Mouse (Mus musculus): ENCODE data around the gene Hps6.

Gene Hps6

DNA sequence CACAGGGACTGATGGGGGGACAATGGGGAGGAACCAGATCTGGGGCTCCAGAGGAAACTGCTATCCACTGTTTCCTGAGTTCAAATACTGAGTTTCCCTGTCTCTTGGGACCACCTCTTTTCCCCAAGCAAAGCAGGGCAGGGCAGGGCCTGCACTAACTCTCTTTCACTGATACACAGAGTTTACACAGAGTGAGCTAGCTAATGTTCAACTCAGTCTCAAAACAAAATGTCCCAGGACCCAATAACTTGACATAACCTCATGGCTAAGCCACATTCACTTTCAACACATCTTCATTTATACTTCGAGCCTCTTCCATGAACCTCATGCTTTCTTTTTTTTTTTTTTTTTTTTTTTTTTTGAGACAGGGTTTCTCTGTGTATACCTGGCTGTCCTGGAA is 26.3 kb downstream of the Hps6 start:
- no peak for DNase-seq (ENCODE audit: low read depth, low spot score)

DNA sequence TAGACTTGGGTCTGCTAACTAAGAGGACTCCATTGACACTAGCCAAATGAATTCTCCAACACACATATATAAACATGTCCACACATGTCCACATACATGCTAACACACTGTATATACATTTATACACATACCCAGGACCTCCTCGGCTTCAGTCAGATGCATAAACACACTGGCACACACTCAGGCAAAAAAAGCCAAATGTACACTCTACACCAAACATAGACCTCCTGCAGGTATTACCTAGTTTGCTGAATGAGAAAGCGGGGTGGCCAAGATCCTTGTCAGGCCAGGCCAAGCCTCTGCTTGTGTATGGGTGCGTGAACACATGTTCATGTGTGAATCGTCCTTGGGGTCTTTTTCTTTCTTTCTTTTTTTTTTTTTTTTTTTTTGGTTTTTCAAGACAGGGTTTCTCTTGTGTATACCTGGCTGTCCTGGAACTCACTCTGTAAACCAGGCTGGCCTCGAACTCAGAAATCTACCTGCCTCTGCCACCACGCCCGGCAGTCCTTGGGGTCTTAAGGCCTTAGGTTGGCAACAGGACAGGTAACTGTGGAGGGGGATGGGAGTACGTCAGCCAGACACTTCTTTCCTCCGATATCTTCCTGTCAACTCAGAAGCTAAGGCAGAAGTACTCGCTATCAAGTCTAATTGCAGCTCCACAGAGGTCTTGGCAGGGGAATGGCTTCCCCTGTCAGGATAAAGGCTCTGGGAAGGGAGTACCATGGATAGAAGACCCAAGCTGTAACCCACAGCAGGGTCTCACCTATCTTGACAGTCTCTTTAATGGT is 27.1 kb downstream of the Hps6 start:
- DNase-seq (ENCODE audit: low read depth, low spot score) = no peak

DNA sequence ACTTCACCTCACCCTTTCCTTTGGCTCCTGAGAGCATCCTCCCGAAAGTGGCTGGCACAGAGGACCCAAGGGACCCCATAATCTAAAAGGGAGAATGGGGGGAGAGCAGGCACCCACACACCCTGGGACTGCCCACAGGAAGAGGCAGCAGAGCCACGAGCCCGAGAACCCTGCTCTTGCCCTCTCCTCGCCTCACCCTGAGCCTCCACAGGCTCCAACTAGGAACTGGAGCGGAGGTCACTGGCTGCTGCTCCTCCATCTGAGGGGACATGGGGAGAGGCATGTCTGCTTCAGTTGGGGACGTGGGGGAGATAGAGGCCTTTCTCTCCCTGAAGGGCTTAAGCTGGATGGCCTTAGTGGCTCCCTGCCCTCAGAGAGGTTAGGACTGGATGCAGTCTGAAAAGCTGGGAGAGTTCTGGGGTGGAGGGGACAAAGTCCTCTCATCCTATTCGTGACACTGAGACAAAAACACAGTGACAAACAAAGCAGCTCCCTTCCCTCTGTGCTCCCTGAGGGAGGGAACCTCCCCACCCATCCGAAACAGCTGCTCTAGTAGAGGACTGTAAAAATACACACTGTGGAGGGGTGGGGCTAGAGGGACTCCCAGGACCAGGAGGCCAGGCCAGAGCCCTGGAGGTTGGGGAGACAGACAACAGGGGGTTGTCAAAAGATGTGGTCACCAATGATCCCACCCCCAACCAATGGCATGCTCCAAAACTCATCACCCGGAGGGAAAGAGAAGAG is 28.6 kb downstream of the Hps6 start:
- DNase-seq (ENCODE audit: low read depth, low spot score) = no peak

DNA sequence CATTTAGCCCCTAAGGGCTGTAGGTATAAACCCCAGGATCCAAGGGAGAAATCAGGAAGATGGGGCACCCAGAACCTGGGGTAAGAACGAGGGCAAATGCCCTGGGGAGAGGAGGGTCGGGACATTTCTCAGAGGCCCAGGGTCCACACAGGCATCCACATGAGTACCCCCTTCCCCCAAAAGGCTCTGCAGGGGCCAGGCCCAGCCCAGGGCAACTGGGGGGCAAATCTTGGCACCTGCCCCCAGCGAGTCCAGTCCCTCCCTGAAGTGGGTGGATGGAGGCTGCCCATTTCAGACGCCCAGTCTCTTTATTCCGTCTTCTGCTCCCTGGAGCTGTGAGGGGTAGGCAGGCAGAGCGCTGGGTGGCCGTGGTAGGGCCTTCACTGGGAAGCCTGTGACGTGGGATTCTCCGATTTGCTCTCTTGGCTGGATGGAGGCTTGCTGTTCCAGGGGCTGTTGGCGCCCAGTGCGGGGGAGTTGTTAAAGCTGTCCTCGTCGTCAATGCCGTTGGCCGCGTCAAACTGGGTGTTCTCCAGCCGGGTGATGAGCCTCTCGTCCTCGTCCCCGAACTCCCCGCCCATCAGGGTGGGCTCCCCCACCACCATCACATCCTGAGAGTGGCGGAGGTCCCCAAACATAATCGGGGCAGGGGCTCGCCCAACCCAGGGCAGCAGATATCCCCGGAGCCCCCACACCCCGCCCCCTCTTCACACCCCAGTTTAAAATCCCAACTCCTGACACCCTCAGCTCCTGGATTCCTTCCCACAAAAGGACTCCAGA is 29.6 kb downstream of the Hps6 start:
- DNase-seq (ENCODE audit: low read depth, low spot score) = no peak

DNA sequence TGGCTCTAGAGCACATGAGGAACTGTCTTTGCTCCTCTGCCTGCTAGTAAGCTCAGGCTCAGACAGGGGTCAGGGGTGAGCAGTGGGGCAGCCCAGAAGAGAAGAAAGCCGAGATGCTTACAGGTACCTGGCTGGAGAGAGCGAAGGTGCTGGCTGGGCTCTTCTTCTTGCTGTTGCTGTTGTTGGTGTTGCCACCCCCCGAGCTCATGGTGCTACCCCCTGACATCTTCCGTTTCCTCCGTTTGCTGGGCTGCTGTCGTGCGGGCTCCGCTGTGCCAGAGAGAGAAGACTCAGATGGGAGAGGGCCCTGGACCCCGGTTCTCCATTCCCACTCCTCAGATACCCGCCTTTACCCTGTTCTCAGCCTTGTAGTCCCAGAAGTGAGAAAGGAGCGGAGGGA is 30.6 kb downstream of the Hps6 start:
- no peak for DNase-seq (ENCODE audit: low read depth, low spot score)

DNA sequence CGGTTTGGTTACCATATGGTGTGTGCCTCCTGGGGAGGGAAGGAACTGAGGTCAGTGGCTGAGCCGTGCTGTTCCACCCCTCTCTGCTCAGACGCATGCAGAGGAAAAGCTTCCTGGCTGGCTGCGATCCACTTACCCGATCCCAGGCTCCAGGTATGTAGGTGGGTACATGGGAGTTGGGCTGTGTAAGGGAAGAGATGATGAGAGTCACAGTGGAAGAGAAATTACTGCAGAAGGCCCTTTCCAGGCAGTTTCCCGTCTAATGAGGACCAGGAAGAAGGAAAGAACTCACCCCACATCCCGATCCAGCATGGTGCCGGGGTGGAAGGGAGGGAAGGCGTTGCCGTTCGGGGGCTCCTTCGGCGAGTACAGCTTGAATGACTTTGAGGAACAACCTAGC is 32.7 kb downstream of the Hps6 start:
- no peak for DNase-seq (ENCODE audit: low read depth, low spot score)

DNA sequence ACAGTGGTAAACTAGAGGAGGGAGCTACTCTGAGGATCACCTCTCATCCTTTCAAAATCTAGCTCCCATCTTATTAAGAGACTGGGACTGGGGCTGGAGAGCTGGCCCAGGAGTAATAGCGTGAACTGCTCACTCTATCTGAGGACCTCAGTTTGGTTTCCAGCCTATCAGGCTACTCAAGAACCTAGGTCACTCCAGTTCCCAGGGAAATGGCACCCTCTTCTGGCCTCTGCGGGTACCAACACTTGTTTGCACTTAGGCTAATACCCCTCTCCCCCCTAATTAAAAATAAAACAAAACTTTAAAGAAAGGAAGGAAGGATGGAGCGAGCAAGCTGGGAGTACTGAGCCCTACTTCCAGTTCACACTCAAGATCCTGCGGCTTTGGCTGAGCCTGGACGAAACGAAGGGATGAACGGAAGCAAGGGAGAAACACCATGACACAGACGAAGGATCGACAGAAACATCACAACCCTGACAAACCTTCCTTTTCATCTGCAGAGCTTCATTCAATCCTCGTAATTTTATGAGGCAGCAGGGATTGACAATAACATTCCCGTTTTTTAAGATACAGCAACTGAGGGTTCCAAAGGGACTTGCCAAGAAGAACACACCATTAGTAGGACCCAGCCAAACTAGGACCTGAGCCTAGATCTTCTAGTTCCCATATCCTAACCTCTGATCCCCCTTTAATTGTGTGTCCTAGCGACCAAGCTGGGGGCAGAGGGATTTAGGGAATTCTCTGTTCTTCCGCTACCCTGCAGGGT is 33.4 kb downstream of the Hps6 start:
- DNase-seq (ENCODE audit: low read depth, low spot score) = peak; percentile 49

DNA sequence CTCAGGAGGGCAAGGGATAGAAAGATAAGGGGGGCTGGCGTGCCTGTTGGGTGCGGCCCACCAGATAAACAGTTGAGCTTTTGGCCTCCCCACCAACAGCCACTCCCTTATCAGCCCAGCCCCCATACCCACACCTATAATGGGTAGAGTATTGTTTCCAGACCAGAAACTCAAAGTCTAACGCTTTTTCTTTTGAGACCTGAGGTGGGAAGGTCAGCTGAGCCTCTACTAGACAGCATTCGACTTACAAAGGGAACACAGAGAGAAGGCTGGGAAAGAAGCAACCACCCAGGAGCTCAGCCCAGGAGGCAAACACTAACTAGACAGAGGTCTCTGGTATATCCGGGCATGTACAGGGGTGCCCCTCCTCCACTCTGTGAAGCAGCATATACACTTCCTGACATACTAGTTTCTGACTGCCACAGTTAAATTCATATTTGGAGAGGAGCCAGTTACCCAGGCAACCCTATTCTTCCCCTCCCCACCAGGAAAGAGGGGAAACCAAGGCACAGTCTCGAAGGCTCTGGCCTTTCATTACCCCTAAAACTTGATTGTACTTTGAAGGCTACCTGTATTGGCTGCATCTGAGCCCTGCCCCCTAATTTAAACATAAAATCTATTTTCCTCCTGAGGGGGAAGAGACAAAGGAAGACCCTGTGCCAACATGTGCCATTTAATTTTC is 34.1 kb downstream of the Hps6 start:
- peak; percentile 37 for DNase-seq (ENCODE audit: low read depth, low spot score)

DNA sequence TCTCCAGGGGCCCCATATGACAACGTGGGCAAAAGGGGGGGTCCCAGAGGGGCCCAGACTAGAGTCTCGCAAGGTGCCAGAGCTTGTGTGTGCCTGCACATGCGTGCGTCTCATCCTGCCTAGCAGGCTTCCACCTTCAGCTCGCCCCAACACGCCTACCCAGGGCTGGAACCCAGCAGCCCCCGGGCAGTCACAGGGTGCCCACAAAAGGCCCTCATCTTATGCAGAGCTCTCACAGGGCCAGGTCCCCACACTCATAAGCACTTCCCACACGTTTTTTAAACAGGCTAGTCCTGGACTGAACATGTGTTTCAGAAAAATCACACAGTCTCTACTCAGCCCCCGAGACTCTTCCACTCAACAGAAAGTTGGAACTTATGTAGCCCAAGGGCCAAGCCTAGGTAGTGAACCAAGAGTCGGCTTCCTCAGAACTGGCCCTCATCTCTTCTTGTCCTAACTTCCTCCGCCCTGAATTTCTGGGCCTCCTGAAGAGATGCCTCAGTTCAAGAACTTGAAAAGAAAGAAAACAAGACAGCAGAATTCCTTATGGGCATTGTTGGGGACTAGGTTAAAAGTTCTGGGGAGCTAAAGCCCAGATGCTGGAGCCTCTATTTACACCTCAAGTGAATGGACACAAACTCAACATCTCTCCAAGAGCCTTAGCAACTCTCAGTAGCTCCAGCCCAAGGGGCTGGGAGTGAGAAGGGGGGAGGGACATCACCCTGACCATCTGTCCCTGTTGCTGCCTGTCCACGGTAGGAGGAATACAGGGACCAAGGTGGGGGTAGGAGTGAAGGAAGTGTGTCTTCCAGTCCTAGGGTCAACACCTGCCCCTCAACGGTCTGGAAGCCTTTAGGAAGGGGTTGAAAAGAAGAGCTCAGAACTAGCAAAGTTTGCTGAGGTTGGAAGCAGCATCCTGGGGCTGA is 34.9 kb downstream of the Hps6 start:
- peak; percentile 28 for DNase-seq (ENCODE audit: low read depth, low spot score)

DNA sequence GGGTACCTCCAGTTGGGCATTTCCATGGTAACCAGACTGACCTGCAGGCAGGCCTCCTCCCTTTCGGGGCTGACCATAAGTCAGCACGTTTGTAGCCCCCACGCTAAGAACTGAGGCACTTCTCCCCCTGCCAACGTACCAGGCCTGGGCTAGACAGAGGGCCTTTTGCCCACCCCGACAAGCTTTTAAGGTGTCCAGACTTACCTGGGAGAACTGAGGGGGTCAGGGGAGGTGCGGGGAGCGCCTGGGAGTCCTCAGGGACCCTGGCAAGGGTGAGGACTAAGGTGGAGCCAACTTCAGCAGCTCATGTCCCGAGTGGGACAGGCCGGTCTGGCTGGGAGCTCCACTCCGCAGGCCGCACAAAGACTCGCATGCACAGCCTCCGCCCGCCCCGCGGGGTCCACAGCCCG is 35.5 kb downstream of the Hps6 start:
- DNase-seq (ENCODE audit: low read depth, low spot score) = peak; percentile 22

DNA sequence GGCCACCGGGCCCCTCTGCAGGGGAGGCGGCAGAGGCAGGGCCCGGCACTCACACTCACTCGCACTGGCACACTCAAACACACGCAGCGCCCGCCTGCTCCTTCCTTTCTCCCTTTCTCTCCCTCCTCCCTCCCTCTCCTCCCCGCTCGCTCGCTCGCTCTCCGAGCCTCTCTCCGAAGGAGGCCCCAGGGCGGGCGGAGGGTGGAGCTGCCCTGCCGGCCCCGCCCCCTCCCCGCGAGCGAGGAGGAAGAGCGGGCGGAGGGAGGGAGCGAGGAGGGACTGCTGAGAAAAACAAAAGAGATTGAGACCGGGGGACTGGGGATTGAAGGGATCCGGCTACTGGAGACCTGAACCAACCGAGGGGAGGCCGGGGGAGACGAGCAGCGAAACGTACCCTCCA is 36.2 kb downstream of the Hps6 start:
- DNase-seq (ENCODE audit: low read depth, low spot score) = peak; percentile 86

DNA sequence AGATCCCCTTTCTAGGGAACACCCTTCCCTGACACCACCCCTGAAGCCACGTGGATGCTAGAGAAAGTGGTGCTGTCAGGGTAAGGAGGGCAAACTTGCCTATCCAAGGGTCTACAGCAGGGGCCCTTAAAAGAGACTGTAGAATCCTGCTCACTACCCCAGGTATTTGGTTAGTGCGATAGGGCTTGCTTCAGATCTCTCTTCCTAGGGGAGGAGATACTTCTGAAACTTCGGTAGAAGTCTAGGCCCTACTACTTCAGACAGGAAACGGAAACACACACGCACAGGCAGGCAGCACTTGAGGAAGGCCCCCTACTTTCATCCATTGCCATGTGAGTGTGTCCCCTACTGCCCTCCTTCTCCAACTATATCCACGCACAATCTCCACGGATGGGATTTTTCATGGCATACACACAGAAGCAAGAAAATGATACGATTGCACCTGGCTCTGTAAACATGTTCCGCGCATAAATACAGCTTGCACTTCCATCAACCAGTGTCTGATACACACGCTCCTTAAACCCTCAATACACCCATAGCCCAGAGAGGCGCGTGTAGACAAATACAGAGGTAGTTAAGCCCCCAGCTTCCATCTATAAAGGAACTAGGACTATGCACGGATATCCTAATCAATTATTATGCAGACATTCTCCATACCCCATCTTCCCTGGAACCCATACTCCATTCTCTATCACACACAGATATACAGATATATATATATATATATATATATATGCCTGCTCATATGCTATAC is 37.0 kb downstream of the Hps6 start:
- no peak for DNase-seq (ENCODE audit: low read depth, low spot score)

DNA sequence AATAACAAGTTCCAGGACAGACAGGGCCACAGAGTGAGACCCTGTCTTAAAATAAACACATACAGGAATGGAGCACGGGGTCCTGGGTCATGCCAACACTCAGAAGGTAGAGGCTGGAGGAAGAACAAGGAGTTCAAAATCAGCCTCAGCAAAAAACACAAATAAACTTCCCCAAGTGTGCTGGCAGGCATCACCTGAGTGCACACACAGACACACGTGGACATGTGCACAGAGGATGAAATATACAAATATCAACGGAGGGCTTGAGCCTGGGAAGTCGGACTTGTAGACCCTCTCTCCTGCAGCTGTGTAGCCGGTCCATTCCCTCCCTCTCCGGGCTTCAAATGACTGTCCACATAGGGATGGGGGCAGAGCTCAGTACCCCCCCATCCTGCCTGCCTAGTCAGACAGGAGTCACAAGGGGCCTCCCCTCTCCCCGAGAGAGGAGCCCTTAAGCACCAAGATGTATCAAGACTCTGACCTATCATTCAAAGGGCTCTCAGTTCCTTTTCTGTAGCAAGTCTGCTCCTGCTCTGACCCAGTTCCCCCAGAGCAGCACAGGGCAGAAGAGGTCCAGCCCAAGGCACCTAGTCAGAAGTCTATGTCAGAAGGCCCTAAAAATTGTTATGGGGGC is 38.1 kb downstream of the Hps6 start:
- DNase-seq (ENCODE audit: low read depth, low spot score) = no peak

DNA sequence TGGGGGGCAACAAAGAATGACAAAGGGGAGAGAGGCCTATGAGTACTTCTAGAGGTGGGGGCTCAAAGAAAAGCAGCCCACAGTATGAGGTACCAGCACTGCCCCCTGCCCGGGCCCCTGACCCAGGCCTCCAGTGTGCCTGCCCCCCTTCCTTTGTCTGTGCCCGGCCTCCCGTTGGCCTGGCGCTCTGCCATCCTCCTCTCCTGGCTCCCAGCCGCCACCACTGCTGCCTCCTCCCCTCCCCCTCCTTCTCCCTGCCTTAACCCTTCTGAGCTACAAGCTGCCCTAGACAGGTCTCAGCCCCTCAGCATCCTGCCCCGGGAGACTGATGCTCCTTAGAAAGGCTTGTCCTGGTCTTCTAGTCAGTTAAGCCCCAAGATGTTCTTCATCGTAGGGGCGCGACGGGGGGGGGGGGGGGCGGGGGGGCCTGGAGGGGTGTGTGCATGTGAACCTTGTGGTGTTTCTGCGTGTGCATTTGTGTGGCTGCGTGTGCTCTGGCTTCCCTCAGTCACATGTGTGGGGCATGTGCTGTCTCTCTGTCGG is 38.7 kb downstream of the Hps6 start:
- peak; percentile 81 for DNase-seq (ENCODE audit: low read depth, low spot score)

DNA sequence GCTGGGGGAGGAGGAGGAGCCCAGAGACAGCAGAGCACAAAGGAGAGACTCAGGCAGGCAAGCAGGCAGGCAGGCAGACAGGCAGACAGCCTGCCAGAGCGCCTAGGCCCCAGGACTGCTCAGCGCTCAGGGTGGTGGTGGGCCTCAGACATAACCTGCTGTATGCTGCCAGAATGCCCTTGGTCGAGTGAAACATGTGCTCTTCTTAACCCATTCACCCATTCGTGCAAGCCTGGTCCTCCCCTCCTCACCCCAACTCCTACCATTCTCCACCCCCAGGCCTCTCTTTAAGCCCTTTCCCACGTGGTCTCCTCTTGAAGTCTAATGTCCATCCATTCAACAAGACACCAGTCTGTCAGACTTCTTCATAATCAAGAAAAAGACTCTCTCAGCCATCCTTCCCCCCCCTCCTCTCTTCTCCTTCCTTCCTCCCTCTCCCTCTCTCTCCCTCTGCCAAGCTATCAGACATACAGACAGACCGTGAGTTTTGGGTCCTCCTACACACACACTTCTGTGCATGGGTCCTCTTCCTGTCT is 39.2 kb downstream of the Hps6 start:
- DNase-seq (ENCODE audit: low read depth, low spot score) = peak; percentile 74

DNA sequence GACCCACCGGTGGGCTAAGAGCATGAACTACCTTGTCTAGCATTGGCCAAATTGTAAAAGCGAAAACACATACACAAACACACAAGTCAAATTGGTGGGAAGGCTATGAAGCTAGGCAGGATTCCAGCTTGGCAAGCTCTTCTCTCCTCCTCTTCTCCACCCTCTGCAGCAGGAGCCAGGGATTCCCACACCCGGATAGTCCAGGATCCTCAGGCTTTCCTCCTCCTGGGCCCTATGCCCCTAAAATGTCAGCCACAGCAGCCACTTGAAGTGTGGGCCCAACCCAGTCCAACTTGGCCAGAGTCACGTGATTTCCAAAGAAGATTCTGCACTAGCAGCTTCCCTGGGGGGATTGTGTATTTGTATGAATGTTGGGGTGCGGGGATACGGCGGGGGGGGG is 40.1 kb downstream of the Hps6 start:
- peak; percentile 61 for DNase-seq (ENCODE audit: low read depth, low spot score)

DNA sequence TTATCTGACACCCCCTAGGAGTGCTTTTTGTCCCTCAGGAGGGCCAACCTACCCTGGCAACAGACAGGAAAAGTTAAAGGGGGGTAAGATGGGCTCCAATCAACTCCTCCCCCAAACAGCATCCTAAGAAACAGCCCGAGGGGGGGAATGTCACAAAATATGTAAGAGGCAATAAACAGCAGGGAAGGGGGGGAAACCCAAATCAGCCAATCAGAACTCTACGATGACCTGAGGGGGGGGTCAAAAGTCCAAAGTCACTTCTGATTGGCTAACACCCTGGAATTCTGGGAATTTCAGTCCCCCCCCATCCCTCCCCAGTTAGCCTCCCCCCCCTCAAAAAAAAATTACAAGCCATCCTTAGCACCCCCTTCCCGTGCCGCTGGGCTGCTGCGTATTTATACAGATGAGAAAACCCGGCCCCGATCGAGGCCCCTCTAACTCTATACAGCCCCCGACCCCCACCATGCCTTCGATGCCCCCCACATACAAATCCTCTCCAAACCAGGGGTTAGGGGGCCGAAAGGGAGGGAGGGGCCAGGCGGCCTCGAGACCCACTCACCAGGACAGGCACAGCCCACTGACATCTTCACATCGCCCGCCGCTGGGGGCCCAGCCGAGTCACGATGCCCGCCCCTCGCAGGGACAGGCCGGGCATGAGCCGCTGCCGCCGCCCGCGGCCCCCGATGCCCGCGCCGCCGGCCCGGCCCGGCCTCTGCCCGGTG is 41.1 kb downstream of the Hps6 start, which contains the start of gene Pprc1:
TSS of gene Pprc1 (plus strand) at position 616 of the 722 bp plus-strand sequence.
- DNase-seq (ENCODE audit: low read depth, low spot score) = peak; percentile 91

Measured in 3T3-L1 (cell line).